Mouse (Mus musculus): ENCODE results near the gene Cab39. TPM values are rescaled to one million over a fixed set of nuclear protein-coding genes. Genes with fewer than 3 reads are reported as not detected.
A peak's percentile ranks its signal among the peaks of the same experiment; 100 is the strongest.

Cab39 gene
- polyA plus RNA-seq (2015; fragmentation: Nextera tagmentation; extraction: Ambion mirVana): 37.3 and 37.7 TPM in 2 replicates

DNA sequence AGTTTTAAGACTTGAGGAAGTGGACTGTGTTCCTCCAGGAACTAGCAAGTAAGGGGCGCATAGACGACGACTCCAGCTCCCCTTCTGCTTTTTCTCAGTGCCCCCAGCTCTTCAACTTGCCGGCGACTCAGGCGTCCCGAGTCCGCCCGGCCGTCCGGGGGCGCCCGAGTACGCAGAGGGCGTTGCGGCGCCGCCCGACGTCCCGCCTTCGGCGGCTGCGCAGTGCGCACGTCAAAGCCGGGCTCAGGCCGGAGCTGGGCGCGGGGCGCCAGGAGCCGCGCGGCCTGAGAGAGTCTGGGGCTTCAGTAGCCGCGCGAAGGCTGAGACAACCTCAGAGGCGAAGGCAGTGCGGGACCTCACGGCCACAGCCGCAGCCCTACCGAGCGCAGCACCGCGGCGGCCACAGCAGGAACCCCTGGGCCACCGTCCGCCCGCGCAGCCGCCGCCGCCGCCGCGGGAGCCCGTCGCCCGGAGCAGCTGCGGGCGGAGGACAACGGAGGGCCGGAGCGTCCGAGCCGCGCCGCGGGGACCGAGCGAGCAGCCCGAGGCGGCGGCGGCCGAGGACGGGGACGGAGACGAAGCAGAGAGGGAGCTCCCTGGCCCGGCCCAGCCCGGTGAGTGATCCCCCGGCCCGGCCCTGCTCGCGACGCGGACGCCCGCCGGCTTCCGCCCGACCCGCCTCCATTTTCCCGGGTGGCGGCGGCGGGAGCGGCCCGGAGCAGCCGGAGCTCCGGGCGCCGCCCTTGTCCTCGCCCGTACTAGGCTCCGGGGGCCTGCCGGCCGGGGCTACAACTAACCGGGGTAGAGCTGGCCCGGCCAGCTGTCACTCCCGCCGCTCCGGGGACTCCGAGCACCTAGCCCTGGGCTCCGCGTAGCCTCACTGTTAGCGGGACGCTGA is at the start of gene Cab39:
TSS of gene Cab39 (plus strand) at position 234 of the 898 bp plus-strand sequence.
- peak within 1 kb of the TSS; percentile 98 for H3K27ac ChIP-seq (ENCODE audit: low read length)
- ATAC-seq (peak; percentile 95), DNase-seq (ENCODE audit: low spot score) (peak; percentile 94)
- peaks cover 4% of the 10 kb centered on the region; the same call in 1 of the 2 replicates for H3K4me1 ChIP-seq (ENCODE audit: insufficient read depth, low read depth, low read length)
- TF ChIP-seq EP300 (IDR thresholded peaks at IDR 0.05) (no peak), CTCF (IDR thresholded peaks at IDR 0.05) (peak; percentile 75)
- no peaks in the 10 kb centered on the region for H3K9me3 ChIP-seq (ENCODE audit: low read length)
- H3K27me3 ChIP-seq (replicated peaks; ENCODE audit: insufficient read depth, low read length): no peaks in the 10 kb centered on the region
- peak within 1 kb of the TSS; percentile 66 for H3K4me2 ChIP-seq (replicated peaks; ENCODE audit: low read depth, low read length)
- peak within 1 kb of the TSS; percentile 99 for H3K9ac ChIP-seq (replicated peaks; ENCODE audit: low read depth)
- 0 out of 2 replicates have a peak, but pooled peaks cover 3% of the 10 kb centered on the region for H3K36me3 ChIP-seq (ENCODE audit: insufficient read depth, low read length)
- H3K4me3 ChIP-seq (ENCODE audit: low read depth, low read length): peak within 1 kb of the TSS; percentile 99
- 1% methylated on average over 72 of the region's 118 CpGs for WGBS

- Histone ChIP-seq H3K4me1 (ENCODE audit: insufficient read depth, low read depth, low read length) (no peaks in the 10 kb centered on the region), H3K36me3 (ENCODE audit: insufficient read depth, low read length) (no peaks in the 10 kb centered on the region), H3K4me3 (ENCODE audit: low read depth, low read length) (no peak overlapping the region), H3K9ac (replicated peaks; ENCODE audit: low read depth) (no peak overlapping the region), H3K27me3 (replicated peaks; ENCODE audit: insufficient read depth, low read length) (no peaks in the 10 kb centered on the region), H3K4me2 (replicated peaks; ENCODE audit: low read depth, low read length) (no peak overlapping the region), H3K9me3 (ENCODE audit: low read length) (no peaks in the 10 kb centered on the region), H3K27ac (ENCODE audit: low read length) (no peak overlapping the region)
- DNase-seq (ENCODE audit: low spot score) (no peak), ATAC-seq (no peak)
- TF ChIP-seq EP300 (IDR thresholded peaks at IDR 0.05) (no peak), CTCF (IDR thresholded peaks at IDR 0.05) (no peak)
- WGBS: 54% methylated on average over 3 of the region's 3 CpGs
Observed at GRCm38 (mm10) chr1:85744539-85744938, 48.7 kb upstream of the Cab39 start.

- H3K9me3 ChIP-seq (ENCODE audit: low read length): no peaks in the 10 kb centered on the region
- TF ChIP-seq EP300 (IDR thresholded peaks at IDR 0.05) (no peak), CTCF (IDR thresholded peaks at IDR 0.05) (no peak)
- H3K9ac ChIP-seq (replicated peaks; ENCODE audit: low read depth): no peak overlapping the region
- no peak for ATAC-seq
- H3K36me3 ChIP-seq (ENCODE audit: insufficient read depth, low read length): no peaks in the 10 kb centered on the region
- WGBS: 78% methylated on average over 5 of the region's 5 CpGs
- H3K4me2 ChIP-seq (replicated peaks; ENCODE audit: low read depth, low read length): no peak overlapping the region
- H3K27me3 ChIP-seq (replicated peaks; ENCODE audit: insufficient read depth, low read length): no peaks in the 10 kb centered on the region
- no peak overlapping the region for H3K4me3 ChIP-seq (ENCODE audit: low read depth, low read length)
- H3K27ac ChIP-seq (ENCODE audit: low read length): no peak overlapping the region
- no peak for DNase-seq (ENCODE audit: low spot score)
- H3K4me1 ChIP-seq (ENCODE audit: insufficient read depth, low read depth, low read length): no peaks in the 10 kb centered on the region
Observed at GRCm38 (mm10) chr1:85746511-85746910, 46.7 kb upstream of the Cab39 start.

DNA sequence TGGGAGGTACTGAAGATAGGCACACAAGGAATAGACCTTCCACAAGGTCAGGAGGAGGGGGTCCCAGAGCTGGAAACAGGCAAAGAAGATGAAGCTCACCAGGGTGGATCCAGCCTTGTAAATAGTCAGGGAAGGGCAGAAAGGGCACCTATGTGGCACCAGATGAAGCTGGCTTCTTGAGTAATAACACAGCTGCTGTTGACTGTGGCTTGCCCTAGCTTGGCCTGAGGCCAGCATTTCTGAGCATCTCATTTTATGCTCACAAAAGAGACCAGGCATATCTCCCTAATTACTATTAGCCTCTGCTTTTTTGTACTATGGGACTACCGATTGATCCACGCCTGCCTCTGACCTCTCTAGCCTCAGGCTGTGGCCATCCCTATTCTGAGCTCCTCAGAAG is 43.4 kb upstream of the Cab39 start:
- Histone ChIP-seq H3K4me2 (replicated peaks; ENCODE audit: low read depth, low read length) (no peak overlapping the region), H3K27ac (ENCODE audit: low read length) (no peak overlapping the region), H3K4me1 (ENCODE audit: insufficient read depth, low read depth, low read length) (no peaks in the 10 kb centered on the region), H3K36me3 (ENCODE audit: insufficient read depth, low read length) (no peaks in the 10 kb centered on the region), H3K4me3 (ENCODE audit: low read depth, low read length) (no peak overlapping the region), H3K9ac (replicated peaks; ENCODE audit: low read depth) (no peak overlapping the region), H3K27me3 (replicated peaks; ENCODE audit: insufficient read depth, low read length) (no peaks in the 10 kb centered on the region), H3K9me3 (ENCODE audit: low read length) (no peaks in the 10 kb centered on the region)
- DNase-seq (ENCODE audit: low spot score): no peak
- WGBS: 90% methylated on average over 2 of the region's 2 CpGs
- ATAC-seq: no peak
- TF ChIP-seq EP300 (IDR thresholded peaks at IDR 0.05): no peak
- no peak for TF ChIP-seq CTCF (IDR thresholded peaks at IDR 0.05)

DNA sequence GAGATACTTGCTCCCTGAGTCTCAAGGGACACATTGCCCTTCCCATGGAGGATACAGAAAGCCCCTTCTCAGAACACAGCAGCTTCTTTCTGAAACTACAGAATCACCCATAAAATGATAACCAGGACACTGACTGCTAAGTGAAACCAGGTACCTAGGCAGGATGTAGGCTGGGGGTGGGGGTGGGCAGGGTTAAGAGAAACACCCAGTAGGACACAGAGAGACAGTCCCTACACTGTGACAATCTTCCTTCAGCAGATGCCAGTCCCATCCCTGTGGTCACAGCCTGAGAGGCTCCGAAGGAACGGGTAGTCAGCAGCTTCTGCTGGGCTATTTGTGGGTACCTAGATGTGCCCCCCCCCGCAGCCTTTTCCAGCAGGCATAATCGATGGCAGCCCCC is 42.6 kb upstream of the Cab39 start:
- no peak for ATAC-seq
- no peak overlapping the region for H3K4me2 ChIP-seq (replicated peaks; ENCODE audit: low read depth, low read length)
- H3K4me3 ChIP-seq (ENCODE audit: low read depth, low read length): no peak overlapping the region
- no peak overlapping the region for H3K27ac ChIP-seq (ENCODE audit: low read length)
- DNase-seq (ENCODE audit: low spot score): no peak
- no peaks in the 10 kb centered on the region for H3K9me3 ChIP-seq (ENCODE audit: low read length)
- H3K27me3 ChIP-seq (replicated peaks; ENCODE audit: insufficient read depth, low read length): no peaks in the 10 kb centered on the region
- H3K4me1 ChIP-seq (ENCODE audit: insufficient read depth, low read depth, low read length): no peaks in the 10 kb centered on the region
- no peaks in the 10 kb centered on the region for H3K36me3 ChIP-seq (ENCODE audit: insufficient read depth, low read length)
- WGBS: 79% methylated on average over 4 of the region's 4 CpGs
- TF ChIP-seq CTCF (IDR thresholded peaks at IDR 0.05) (no peak), EP300 (IDR thresholded peaks at IDR 0.05) (no peak)
- no peak overlapping the region for H3K9ac ChIP-seq (replicated peaks; ENCODE audit: low read depth)

- H3K9ac ChIP-seq (replicated peaks; ENCODE audit: low read depth): no peak overlapping the region
- ATAC-seq (peak; percentile 90), DNase-seq (ENCODE audit: low spot score) (peak; percentile 81)
- H3K27ac ChIP-seq (ENCODE audit: low read length): 0 out of 2 replicates have a peak overlapping the region, but pooled peaks have one; percentile 7
- no peaks in the 10 kb centered on the region for H3K9me3 ChIP-seq (ENCODE audit: low read length)
- TF ChIP-seq CTCF (IDR thresholded peaks at IDR 0.05) (no peak), EP300 (IDR thresholded peaks at IDR 0.05) (no peak)
- no peak overlapping the region for H3K4me3 ChIP-seq (ENCODE audit: low read depth, low read length)
- H3K36me3 ChIP-seq (ENCODE audit: insufficient read depth, low read length): no peaks in the 10 kb centered on the region
- H3K4me1 ChIP-seq (ENCODE audit: insufficient read depth, low read depth, low read length): no peaks in the 10 kb centered on the region
- 28% methylated on average over 6 of the region's 6 CpGs for WGBS
- no peaks in the 10 kb centered on the region for H3K27me3 ChIP-seq (replicated peaks; ENCODE audit: insufficient read depth, low read length)
- H3K4me2 ChIP-seq (replicated peaks; ENCODE audit: low read depth, low read length): no peak overlapping the region
Observed at GRCm38 (mm10) chr1:85751494-85751893, 41.7 kb upstream of the Cab39 start.

All from lung, postnatal 0 days (tissue).